Mouse (Mus musculus) adrenal gland (tissue): Measurements from ENCODE around the gene Slc10a6.

ENCODE experiments used
- intact Hi-C: fragments of 180-260 bp; cut with DNase I; formaldehyde crosslinking; loops from one replicate; pipeline ENCODE4 v1.15.1; 2025
- long read RNA-seq, 2 experiments: library from polyadenylated mRNA; unstranded; transcript quantifications; one replicate each; pipeline ENCODE4 v2.0.0; 2020; ENCODE audit warnings: borderline replicate concordance in 1 of 2; ENCODE audit not compliant: insufficient replicate concordance in 1 of 2

The Slc10a6 gene
- long read RNA-seq, experiment 1, partial matches to known transcripts: 0 of 4 reads
- long read RNA-seq, experiment 1, other reads (novel, unspliced or antisense): 0 of 4 reads
- long read RNA-seq, experiment 2, partial matches to known transcripts: 0 of 1 reads
- long read RNA-seq, experiment 2, other reads (novel, unspliced or antisense): 0 of 1 reads

- intact Hi-C loops: no loop called here
These were observed at the start of gene Slc10a6 for GRCm38 (mm10) chr5:103629111-103629764. Gene Slc10a6 (minus strand): TSS chr5:103629403.

GRCm38 (mm10) chr5:103678974-103679373 lies 49.8 kb upstream of the Slc10a6 start:
- intact Hi-C loops: loop anchor here (10.0 kb wide), 1 partner anchor 246 kb away; no protein-coding TSS in a partner anchor

DNA sequence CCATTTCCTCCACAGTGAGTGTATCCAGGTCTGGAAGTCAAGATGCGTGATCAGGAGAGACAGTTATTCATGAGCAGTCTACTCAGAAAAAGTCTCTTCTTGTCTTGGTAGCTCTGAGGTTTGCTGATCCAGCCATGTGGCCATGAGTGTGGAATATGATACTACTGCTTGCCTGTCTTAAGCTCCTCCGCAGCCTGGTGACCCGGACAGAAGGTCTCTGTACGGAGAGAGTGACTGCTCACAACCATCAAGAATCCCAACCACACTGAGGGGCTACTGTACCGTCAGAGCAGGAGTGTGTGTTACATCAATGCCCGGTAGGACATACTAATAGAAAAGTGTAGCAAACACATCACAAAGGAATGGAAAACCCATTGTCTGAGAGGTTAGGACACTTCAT lies 48.7 kb upstream of the Slc10a6 start:
- intact Hi-C loops: loop anchor here (10.0 kb wide), 1 partner anchor 247 kb away; no protein-coding TSS in a partner anchor

DNA sequence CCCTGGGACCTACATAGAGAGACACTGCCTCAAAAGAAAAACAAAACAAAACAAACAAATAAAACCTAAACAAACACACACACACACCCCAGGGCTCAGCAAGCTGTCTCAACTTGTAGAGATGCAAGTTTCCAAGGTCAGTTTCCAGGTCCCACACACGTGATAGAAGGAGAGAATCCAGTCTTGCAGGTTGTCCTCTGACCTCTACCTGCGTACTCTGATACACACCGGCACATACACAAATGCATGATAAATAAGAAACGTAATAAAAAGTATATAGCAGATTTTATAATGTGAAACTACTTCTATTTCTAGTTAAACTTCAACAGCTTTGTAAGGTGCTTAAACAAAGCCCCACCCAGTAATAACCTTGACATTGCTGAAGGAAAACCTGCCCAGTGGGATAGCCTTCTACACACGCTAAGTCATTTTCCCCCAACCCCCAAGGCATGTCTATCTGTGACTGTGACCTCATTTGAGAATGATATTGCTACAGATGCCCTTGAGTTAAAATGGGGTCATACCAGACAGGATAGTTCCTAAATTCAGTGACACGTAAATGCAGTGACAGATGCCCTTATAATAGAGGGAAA lies 47.2 kb upstream of the Slc10a6 start:
- intact Hi-C loops: loop anchor here (10.0 kb wide), 1 partner anchor 248 kb away; no protein-coding TSS in a partner anchor

GRCm38 (mm10) chr5:103674482-103674881 lies 45.3 kb upstream of the Slc10a6 start:
- intact Hi-C loops: loop anchor here (10.0 kb wide), 1 partner anchor 250 kb away; no protein-coding TSS in a partner anchor

DNA sequence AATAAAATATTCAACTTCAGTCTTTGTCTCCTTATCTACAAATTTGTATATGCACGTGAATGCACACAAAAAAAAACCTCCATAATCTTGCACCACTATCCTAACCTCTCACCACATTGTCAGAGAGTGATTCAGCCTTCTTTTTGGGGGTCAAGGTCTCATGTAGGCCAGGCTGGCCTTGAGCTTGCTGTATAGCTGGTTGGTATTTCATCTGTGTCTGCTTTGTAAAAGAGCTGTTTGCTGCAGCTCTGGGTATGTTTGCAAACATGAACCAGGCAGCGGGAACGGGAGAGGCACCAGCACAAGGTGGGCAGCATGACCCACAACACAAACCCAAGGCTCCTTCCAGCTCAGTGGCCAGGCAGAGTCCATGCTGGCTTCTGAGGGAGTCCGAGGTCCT lies 44.4 kb upstream of the Slc10a6 start:
- intact Hi-C loops: loop anchor here (10.0 kb wide), 1 partner anchor 251 kb away; no protein-coding TSS in a partner anchor

DNA sequence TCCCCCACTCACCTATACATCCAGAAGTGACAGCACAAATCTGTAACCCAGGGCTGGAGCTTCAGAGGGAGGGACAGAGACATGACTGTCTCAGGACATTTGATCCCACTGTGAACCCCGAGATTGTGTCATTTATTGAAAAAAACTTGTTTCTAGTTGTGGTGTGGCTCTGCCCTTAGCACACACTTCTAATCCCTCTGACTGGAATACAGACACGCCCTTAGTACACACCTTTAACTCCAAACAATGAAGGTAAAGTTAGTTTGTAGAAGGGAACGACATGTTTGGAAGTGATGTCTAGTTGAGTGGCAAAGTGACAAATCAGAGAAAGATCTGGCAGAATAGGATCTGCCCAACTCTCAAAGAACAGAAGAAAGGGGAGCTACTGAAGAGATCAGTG lies 42.7 kb upstream of the Slc10a6 start:
- intact Hi-C loops: loop anchor here (10.0 kb wide), 1 partner anchor 253 kb away; no protein-coding TSS in a partner anchor

GRCm38 (mm10) chr5:103665876-103666275 lies 36.7 kb upstream of the Slc10a6 start:
- intact Hi-C loops: no loop called here

- intact Hi-C loops: no loop called here
These were observed 35.7 kb upstream of the Slc10a6 start for GRCm38 (mm10) chr5:103664932-103665331.

DNA sequence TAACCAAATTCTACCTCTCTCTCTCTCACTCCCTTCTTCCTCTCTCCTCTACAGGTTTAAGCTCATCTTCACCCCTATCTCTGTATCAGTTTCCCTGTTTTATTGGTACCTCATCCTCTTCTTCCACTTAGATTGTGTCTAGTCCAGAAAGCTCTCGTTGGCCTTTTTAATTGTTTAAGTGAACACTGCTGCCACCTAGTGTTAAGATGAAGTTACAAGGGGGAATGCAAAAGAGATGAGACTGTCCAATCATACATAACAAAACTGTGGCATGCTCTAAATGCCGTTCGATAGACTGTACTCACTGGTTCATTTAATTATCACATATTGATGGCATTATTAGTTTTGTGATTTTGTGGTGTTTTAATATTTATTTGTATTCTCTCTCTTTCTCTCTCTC lies 30.4 kb upstream of the Slc10a6 start:
- intact Hi-C loops: loop anchor here (5.0 to 10.0 kb wide), 4 partner anchors 67 to 317 kb away; no protein-coding TSS in a partner anchor

GRCm38 (mm10) chr5:103658921-103659320 lies 29.7 kb upstream of the Slc10a6 start:
- intact Hi-C loops: loop anchor here (5.0 to 10.0 kb wide), 4 partner anchors 67 to 317 kb away; no protein-coding TSS in a partner anchor

DNA sequence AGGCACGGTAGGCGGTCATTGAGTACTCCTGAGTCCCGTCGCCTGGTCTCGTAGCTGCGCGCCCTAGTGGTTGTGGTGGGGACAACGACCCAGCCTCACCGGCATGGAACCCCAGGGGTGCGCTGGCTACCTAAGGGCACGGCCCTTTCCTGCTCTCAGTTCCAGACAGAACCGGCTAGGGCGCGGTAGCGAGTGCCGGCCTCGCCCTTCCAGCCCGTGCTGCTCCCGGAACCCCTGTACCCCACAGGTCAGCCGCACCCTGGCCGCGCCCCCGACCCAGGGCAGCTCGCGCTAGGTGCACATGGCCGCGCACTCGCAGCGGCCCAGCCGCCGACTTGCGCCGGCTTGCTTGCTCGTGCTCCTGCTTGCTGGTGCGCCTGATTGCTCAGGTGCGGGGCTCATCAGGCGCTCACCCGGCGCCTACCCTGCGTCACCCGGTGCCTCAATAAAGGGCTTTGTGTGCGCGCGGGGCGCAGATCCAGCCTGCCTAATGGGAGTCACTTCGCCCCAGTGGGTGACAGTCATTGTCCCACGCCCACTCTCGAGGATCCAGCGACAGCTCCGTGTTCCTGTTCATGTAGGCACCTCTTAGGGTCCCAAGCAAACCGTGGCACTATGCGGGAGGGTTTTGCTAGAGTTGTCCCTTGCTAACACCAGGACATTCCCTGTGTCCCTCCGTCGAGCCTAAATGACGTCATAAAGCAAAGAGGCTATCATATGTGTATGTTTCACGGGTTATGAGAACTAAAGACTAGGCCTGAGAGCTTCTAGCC lies 26.3 kb upstream of the Slc10a6 start, which contains the start of gene 1700016H13Rik:
TSS of gene 1700016H13Rik (minus strand) at position 665 of the 773 bp plus-strand sequence.
- intact Hi-C loops: loop anchor here (5.0 to 10.0 kb wide), 4 partner anchors 63 to 313 kb away; no protein-coding TSS in a partner anchor

- intact Hi-C loops: loop anchor here (5.0 to 10.0 kb wide), 4 partner anchors 62 to 312 kb away; no protein-coding TSS in a partner anchor
These were observed 25.6 kb upstream of the Slc10a6 start for GRCm38 (mm10) chr5:103654780-103655179.

DNA sequence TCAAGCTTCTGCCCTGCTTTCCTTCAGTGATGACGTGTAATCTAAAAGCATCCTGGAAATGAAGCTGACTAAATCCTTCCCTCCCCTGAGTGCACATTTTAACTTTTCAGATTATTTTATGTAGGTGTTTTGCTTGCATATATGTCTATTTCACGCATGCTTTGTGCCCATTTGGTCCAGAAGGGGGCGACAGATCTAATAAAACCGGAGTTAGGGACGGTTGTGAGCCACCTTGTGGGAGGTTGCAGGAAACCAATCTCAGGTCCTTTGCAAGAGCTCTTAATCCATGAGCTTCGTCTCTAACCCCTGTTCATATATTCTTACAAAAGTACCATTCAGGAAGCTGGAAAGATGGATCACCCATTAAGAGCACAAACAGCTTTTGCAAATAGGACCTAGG lies 25.0 kb upstream of the Slc10a6 start:
- intact Hi-C loops: loop anchor here (10.0 kb wide), 1 partner anchor 199 kb away; no protein-coding TSS in a partner anchor

DNA sequence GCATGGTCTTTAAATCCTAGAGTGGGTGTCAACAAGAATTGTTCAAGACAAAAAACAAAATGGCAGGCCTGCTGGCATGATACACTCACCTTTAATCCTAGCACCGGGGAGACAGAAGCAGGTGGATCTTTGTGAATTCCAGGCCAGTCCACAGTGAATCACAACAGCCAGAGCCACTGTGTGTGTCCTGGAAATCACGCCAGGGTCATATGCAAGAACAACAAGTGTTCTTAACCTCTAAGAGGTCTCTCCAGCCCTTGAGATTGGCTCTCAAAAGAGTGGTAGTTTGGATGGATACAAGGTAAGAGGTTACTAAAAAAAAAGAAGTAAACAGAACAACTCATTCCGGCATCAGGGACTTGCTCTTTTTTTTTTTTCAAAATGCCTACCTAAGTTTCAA lies 18.1 kb upstream of the Slc10a6 start:
- intact Hi-C loops: no loop called here

GRCm38 (mm10) chr5:103644167-103644566 lies 15.0 kb upstream of the Slc10a6 start:
- intact Hi-C loops: no loop called here

GRCm38 (mm10) chr5:103637162-103637561 lies 8.0 kb upstream of the Slc10a6 start:
- intact Hi-C loops: no loop called here

DNA sequence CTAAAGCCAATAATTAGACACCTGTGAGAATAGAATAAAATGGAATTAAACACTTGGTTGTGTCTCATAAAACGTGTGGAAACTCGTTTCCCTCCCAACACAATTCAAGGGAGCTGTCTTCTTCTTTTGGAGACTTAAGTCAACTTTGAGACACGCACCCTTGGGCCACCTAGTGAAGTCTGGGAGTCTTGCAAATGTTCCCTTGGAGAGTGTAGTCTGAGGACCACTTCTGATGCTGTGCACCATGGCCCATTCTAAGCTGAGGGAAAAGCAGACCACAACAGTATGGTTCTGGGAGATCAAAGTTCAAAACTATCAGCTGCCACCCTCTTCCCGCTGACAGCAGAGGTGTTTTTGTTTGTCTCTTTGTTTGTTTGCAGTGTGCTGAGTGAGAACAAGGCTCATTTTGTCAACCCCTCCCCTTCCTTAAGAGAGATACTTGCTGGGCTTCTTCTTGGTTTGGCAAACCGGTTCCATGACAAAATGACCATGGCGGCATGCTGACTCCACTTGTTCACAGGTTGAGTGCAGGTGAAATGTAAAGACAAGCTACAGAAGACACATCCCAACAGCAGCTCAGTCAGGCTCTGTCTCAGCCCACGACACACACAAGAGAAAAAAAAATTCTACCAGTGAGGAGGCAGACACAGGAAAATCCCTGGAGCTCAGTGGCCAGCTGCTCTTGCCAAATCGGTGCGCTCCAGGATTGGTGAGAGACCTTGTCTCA lies 814 bp upstream of the Slc10a6 start:
- intact Hi-C loops: no loop called here

DNA sequence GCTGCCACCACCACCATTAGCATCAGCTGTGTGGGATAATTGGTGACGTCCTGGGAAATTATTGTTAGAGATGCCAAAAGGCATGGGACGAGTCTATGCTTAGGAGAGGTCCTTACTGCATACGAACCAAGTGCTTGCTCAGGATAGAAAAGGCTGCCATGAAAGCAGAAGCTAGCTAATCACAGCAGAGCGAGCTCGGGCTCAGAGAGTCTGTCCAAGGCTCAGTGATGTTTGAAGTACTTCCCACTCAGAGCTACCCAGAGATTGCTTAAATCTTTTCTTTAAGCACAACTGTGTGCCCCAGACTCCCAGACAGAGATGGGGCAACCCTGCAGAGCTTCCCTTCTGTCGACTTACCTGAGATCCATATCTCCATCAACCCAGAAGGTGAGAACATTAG lies 704 bp downstream of the Slc10a6 start:
- intact Hi-C loops: no loop called here

GRCm38 (mm10) chr5:103624831-103625230 lies 4.4 kb downstream of the Slc10a6 start:
- intact Hi-C loops: no loop called here
